Mouse (Mus musculus): ENCODE results near the gene Shroom2.

GRCm38 (mm10) chrX:152738759-152739368, 30.4 kb downstream of the Shroom2 start:
- TF ChIP-seq CTCF (IDR thresholded peaks at IDR 0.05; ENCODE audit: control insufficient read depth, insufficient read depth, low read length) (no peak), POLR2A (IDR thresholded peaks at IDR 0.05; ENCODE audit: borderline replicate concordance, control insufficient read depth, low read depth, low read length) (no peak)
